Mouse (Mus musculus) cerebellum, adult 11-12 months (tissue): Measurements from ENCODE around the gene Traf4.
A peak's percentile ranks its signal among the peaks of the same experiment; 100 is the strongest.
"Not testable (repeated sequence)": the region's sequence is repeated elsewhere in the genome, so short reads cannot be mapped to it uniquely, and the experiment has no call there.

Experiments
- DNase-seq: peaks from one replicate; pipeline ENCODE4 v3.0.0; 2022

The Traf4 gene

GRCm38 (mm10) chr11:78135314-78135713, 30.1 kb downstream of the Traf4 start:
- DNase-seq: not testable (repeated sequence)

DNA sequence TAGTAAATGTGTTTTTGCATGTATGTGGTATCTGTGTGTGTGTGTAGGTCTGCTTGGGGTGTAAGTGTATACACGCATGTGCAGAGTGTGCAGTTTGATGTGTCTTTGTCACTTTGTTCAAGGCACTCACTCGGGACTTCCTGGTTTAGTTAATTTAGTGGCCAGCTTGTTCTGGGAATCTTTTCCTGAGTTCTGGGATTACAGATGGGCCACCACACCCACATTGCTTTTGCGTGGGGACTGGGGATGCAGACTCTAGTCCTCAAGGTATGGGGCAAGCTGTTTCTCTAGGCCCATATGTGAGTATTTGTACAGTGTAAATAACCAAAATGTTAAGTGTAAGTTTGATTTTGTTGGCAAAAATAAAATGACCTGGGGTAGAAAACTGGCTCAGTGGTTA, 31.0 kb downstream of the Traf4 start:
- no peak for DNase-seq

DNA sequence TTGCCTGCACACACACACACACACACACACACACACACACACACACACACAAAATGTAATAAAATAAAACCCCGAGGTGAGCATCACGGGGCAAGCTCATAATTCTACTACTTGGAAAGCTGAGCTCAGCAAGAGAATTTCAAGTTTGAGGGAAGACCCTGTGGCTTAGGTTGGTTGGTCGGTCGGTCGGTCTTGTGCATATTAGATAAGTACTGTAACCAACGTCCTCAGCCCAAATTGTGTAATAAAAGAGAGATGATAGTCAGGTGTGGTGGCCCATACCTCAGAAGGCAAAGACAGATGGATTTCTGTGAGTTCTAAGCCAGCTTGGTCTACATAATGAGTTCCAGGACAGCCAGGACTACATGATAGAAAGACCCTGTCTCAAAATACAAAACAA, 31.5 kb downstream of the Traf4 start:
- DNase-seq: no peak

- DNase-seq: no peak
Observed at GRCm38 (mm10) chr11:78129458-78129857, 35.9 kb downstream of the Traf4 start.

- DNase-seq: no peak
Observed at GRCm38 (mm10) chr11:78126739-78127138, 38.6 kb downstream of the Traf4 start.

GRCm38 (mm10) chr11:78125691-78126090, 39.7 kb downstream of the Traf4 start:
- no peak for DNase-seq

GRCm38 (mm10) chr11:78123782-78124181, 41.6 kb downstream of the Traf4 start:
- DNase-seq: no peak

GRCm38 (mm10) chr11:78122815-78123214, 42.6 kb downstream of the Traf4 start:
- no peak for DNase-seq

- peak; percentile 32 for DNase-seq
Observed at GRCm38 (mm10) chr11:78121176-78121575, 44.2 kb downstream of the Traf4 start.

- DNase-seq: no peak
Observed at GRCm38 (mm10) chr11:78119898-78120297, 45.5 kb downstream of the Traf4 start.

GRCm38 (mm10) chr11:78118467-78118866, 46.9 kb downstream of the Traf4 start:
- DNase-seq: no peak

DNA sequence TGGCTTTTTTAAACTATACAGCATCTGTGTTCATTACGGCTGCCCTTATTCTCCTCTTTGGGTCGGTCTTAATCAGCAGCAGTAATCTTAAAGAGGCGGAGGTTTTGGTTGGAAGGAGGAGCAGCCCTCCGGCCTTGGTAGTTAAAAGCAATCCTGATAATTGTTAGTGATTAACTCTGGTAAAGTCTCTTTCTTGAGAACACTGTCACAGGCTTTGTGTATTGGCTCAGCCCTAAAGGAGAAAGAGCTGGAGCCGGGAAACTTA, 49.3 kb downstream of the Traf4 start:
- no peak for DNase-seq

- DNase-seq: peak; percentile 96
Observed at GRCm38 (mm10) chr11:78115367-78116145, 49.8 kb downstream of the Traf4 start.

GRCm38 (mm10) chr11:78114676-78115366, 50.6 kb downstream of the Traf4 start:
- DNase-seq: no peak

DNA sequence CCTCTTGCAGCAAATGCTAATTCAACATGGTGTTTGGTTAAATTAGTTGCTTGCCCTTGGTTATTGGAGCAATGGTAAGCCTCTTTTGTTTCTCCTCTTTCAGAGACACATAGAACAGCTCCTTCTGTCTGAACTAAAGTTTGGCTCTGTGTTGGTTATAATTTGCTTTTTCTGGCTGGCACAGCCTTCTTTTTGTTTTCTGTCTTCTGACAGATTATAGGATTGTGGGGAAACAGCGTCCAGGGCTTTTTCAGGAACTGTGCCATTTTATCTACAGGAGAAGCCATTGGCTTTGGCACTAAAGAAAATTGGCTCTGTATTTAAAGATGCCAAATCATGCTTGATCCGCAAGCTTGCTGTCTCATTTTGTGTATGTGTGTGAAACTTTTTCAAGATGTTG, 51.8 kb downstream of the Traf4 start:
- no peak for DNase-seq
